Mouse (Mus musculus) heart, embryonic 12.5 days (tissue): Measurements from ENCODE around the gene Dnajb7. TPM values are rescaled to one million over a fixed set of nuclear protein-coding genes. Genes with fewer than 3 reads are reported as not detected.

Experiments used
- polyA plus RNA-seq: library from polyadenylated mRNA; unstranded; fragments of >200 nt; fragmentation: Nextera tagmentation; extraction: Ambion mirVana; gene quantifications from 2 replicates; pipeline ENCODE4 v1.2.1, GENCODE M21; 2016

Gene Dnajb7
- polyA plus RNA-seq, 1 experiment from 2014 or later: 1.1 TPM

Other genes starting within 250 kb of the Dnajb7 start
- gene Mrtfa, start 217.5 kb downstream of the Dnajb7 start, polyA plus RNA-seq: 19.4 TPM in 2 replicates
- gene Mchr1, start 172.8 kb downstream of the Dnajb7 start, polyA plus RNA-seq: not detected in 2 replicates
- gene Slc25a17, start 47.5 kb downstream of the Dnajb7 start, polyA plus RNA-seq: 54.1 and 58.4 TPM in 2 replicates
- 150 TPM in 2 replicates for gene St13, start 8.2 kb downstream of the Dnajb7 start, polyA plus RNA-seq
- 10.4 and 11.3 TPM in 2 replicates for gene Xpnpep3, start 8.2 kb downstream of the Dnajb7 start, polyA plus RNA-seq
- 383 and 424 TPM in 2 replicates for gene Rbx1, start 58.0 kb upstream of the Dnajb7 start, polyA plus RNA-seq
- gene Ep300, start 177.1 kb upstream of the Dnajb7 start, polyA plus RNA-seq: 16.1 and 17.3 TPM in 2 replicates